In the genomic region with DNA sequence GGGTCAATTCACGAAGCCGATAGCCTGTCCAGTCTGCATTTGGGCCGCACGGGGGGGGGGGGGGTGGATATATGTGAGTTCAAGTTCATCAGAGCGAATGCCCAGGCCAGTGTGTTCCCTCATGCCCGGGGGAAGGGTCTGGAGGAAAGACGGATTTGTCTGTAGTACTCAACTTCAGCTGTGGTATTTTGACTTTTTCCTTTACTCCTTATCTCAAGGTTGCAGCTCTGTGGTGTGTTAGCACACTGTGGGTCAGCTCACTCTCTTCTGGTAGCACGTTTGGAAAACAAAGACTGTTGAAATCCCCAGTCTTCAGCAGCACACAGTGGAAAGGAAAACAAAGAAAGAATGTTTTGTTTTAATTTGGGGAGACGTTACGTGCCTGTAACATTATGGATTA, we compare ENCODE assay signal across 21 mouse cellular contexts. TPM values are rescaled to one million over a fixed set of nuclear protein-coding genes. Genes with fewer than 3 reads are reported as not detected.
DNase-seq lines count a peak whose midpoint lies in the region; ATAC-seq and TF ChIP-seq lines count a peak whose summit lies in the region.
"Had no signal": no experiment of that assay in that cellular context is flagged by ENCODE, and none has a peak within 500 bp of the region (broad histone marks: within the 10 kb centered on the region; RNA-seq: fewer than 3 reads in every experiment).

No protein-coding gene starts in this region.

- H3K27me3 ChIP-seq in heart, embryonic 16.5 days (ENCODE audit: control insufficient read depth, insufficient read depth, low read length) = no peaks in the 10 kb centered on the region
- H3K27me3 ChIP-seq in liver, embryonic 15.5 days = no peaks in the 10 kb centered on the region
- H3K27me3 ChIP-seq in kidney, embryonic 16.5 days (ENCODE audit: insufficient read depth, low read length) = no peaks in the 10 kb centered on the region
- H3K27me3 ChIP-seq: CH12.LX; forebrain, embryonic 15.5 days; limb, embryonic 15.5 days had no signal

- 0 out of 2 replicates have a peak, but pooled peaks cover 2% of the 10 kb centered on the region for H3K9me3 ChIP-seq in heart, embryonic 16.5 days (replicated peaks; ENCODE audit: control insufficient read depth, low read length)
- H3K9me3 ChIP-seq in liver, embryonic 15.5 days (replicated peaks) = no peaks in the 10 kb centered on the region
- no peaks in the 10 kb centered on the region for H3K9me3 ChIP-seq in kidney, embryonic 16.5 days (ENCODE audit: low read length)
- H3K9me3 ChIP-seq: forebrain, embryonic 15.5 days; hindbrain, embryonic 10.5 days; limb, embryonic 15.5 days; midbrain, embryonic 10.5 days had no signal

- H3K4me1 ChIP-seq in heart, embryonic 16.5 days (ENCODE audit: control insufficient read depth, insufficient read depth, low read length) = peaks cover 7% of the 10 kb centered on the region; the same call in 1 of the 2 replicates
- peaks cover 19% of the 10 kb centered on the region for H3K4me1 ChIP-seq in liver, embryonic 15.5 days (replicated peaks)
- H3K4me1 ChIP-seq in kidney, embryonic 16.5 days (ENCODE audit: insufficient read depth, low read length) = peaks cover 14% of the 10 kb centered on the region
- H3K4me1 ChIP-seq: forebrain, embryonic 15.5 days; hindbrain, embryonic 10.5 days; midbrain, embryonic 10.5 days had no signal

- H3K27ac ChIP-seq in gastrocnemius, adult 2 months = peak overlapping the region; percentile 67; the same call in 1 of the 2 replicates
- peak overlapping the region; percentile 41 for H3K27ac ChIP-seq in heart, embryonic 16.5 days (ENCODE audit: low read length)
- no peak overlapping the region for H3K27ac ChIP-seq in liver, embryonic 15.5 days (replicated peaks)
- no peak overlapping the region for H3K27ac ChIP-seq in kidney, embryonic 16.5 days (ENCODE audit: low read length)
- H3K27ac ChIP-seq: forebrain, embryonic 15.5 days; hindbrain, embryonic 10.5 days; limb, embryonic 15.5 days; midbrain, embryonic 10.5 days had no signal

- no peak overlapping the region for H3K9ac ChIP-seq in heart, embryonic 16.5 days (ENCODE audit: low read length)
- no peak overlapping the region for H3K9ac ChIP-seq in liver, embryonic 15.5 days
- H3K9ac ChIP-seq in kidney, embryonic 16.5 days (replicated peaks; ENCODE audit: low read length) = no peak overlapping the region
- H3K9ac ChIP-seq: forebrain, embryonic 15.5 days; limb, embryonic 15.5 days had no signal

- ATAC-seq in heart, embryonic 16.5 days (replicated peaks; ENCODE audit: extremely low read depth, insufficient read depth, low FRiP score) = 0 out of 2 replicates have a peak, but pooled peaks have one; percentile 43
- 0 out of 2 replicates have a peak, but pooled peaks have one; percentile 47 for ATAC-seq in liver, embryonic 15.5 days (ENCODE audit: insufficient read depth)
- no peak for ATAC-seq in kidney, embryonic 16.5 days (ENCODE audit: low FRiP score, low TSS enrichment)
- ATAC-seq: forebrain, embryonic 15.5 days had no signal

- intact Hi-C loops in gastrocnemius, adult 2 months (cut with DNase I) = no loop called here

- no peak for TF ChIP-seq CTCF in gastrocnemius, adult 2 months (IDR thresholded peaks at IDR 0.05)

- DNase-seq in gastrocnemius, adult 2 months = no peak
- DNase-seq in gastrocnemius, adult 8-10 months (ENCODE audit: low spot score in 2 of 2) = no peak
- no peak for DNase-seq in heart, adult 9 months (ENCODE audit: low spot score in 2 of 2)
- peak; percentile 88 for DNase-seq in 416B (ENCODE audit: low read depth)
- DNase-seq in adrenal gland, postnatal 4 days (ENCODE audit: low spot score in 2 of 2) = no peak
- DNase-seq: adrenal gland, adult 2 months; cerebellum, adult 11 months; kidney, adult 9 months; right cerebral cortex, adult 18-20 months had no signal

- H3K4me3 ChIP-seq in gastrocnemius, adult 2 months = no peak overlapping the region
- H3K4me3 ChIP-seq in heart, embryonic 16.5 days (ENCODE audit: low read length) = no peak overlapping the region
- no peak overlapping the region for H3K4me3 ChIP-seq in liver, embryonic 15.5 days (replicated peaks)
- no peak overlapping the region for H3K4me3 ChIP-seq in kidney, embryonic 16.5 days (ENCODE audit: low read length)
- H3K4me3 ChIP-seq: forebrain, embryonic 15.5 days; hindbrain, embryonic 10.5 days; limb, embryonic 15.5 days; midbrain, embryonic 10.5 days had no signal

- H3K4me2 ChIP-seq in heart, embryonic 16.5 days (ENCODE audit: low read depth, low read length) = no peak overlapping the region
- H3K4me2 ChIP-seq in liver, embryonic 15.5 days = no peak overlapping the region
- H3K4me2 ChIP-seq in kidney, embryonic 16.5 days (replicated peaks; ENCODE audit: low read depth, low read length) = no peak overlapping the region
- H3K4me2 ChIP-seq: forebrain, embryonic 15.5 days; limb, embryonic 15.5 days had no signal

- H3K36me3 ChIP-seq in heart, embryonic 16.5 days (ENCODE audit: control insufficient read depth, insufficient read depth) = no peaks in the 10 kb centered on the region
- no peaks in the 10 kb centered on the region for H3K36me3 ChIP-seq in liver, embryonic 15.5 days (replicated peaks)
- H3K36me3 ChIP-seq in kidney, embryonic 16.5 days (ENCODE audit: insufficient read depth, low read length) = no peaks in the 10 kb centered on the region
- H3K36me3 ChIP-seq: forebrain, embryonic 15.5 days; hindbrain, embryonic 10.5 days; limb, embryonic 15.5 days; midbrain, embryonic 10.5 days had no signal

- WGBS in heart, embryonic 16.5 days = 58% methylated on average over 10 of the region's 10 CpGs
- 36% methylated on average over 10 of the region's 10 CpGs for WGBS in liver, embryonic 15.5 days (ENCODE audit: insufficient replicate concordance)
- 70% methylated on average over 10 of the region's 10 CpGs for WGBS in kidney, embryonic 16.5 days

RNA-seq across cellular contexts. Expression of a gene that starts 2.0 kb away (rescaled TPM):
- not detected for total RNA-seq in gastrocnemius, adult 2 months (2021)
- total RNA-seq in gastrocnemius, adult 8-10 months (2022) = not detected
- 0.72 TPM in 1 of 2 replicates, not detected in the other for polyA plus RNA-seq in heart, embryonic 16.5 days (2015; fragmentation: Nextera tagmentation; extraction: Ambion mirVana)
- polyA plus RNA-seq in liver, embryonic 15.5 days (2015; fragmentation: Nextera tagmentation; extraction: Ambion mirVana) = not detected in 2 replicates
- 0.24 and 0.35 TPM in 2 replicates for polyA plus RNA-seq in kidney, embryonic 16.5 days (2015; fragmentation: Nextera tagmentation; extraction: Ambion mirVana)
- not detected for total RNA-seq in adrenal gland, postnatal 4 days (2021)
- total RNA-seq: adrenal gland, adult 2 months; CH12.LX; left cerebral cortex, postnatal 25 days had no signal
- polyA plus RNA-seq: adrenal gland, adult 2 months; embryonic facial prominence, embryonic 11.5 days; forebrain, embryonic 15.5 days; hindbrain, embryonic 10.5 days; limb, embryonic 15.5 days; midbrain, embryonic 10.5 days; neural tube, embryonic 14.5 days; small intestine, adult 2 months had no signal

RNA-seq across cellular contexts. Expression of a gene that starts 40.3 kb away (rescaled TPM):
- total RNA-seq in gastrocnemius, adult 2 months (2021) = 1 to 10 TPM; 4.6 to 6.1 TPM
- total RNA-seq in gastrocnemius, adult 8-10 months (2022) = 1 to 10 TPM; 2.5 to 6.8 (median 3.7) TPM
- polyA plus RNA-seq in heart, embryonic 16.5 days (2015; fragmentation: Nextera tagmentation; extraction: Ambion mirVana) = 7.8 and 8.3 TPM in 2 replicates
- 4.7 and 5.6 TPM in 2 replicates for polyA plus RNA-seq in liver, embryonic 15.5 days (2015; fragmentation: Nextera tagmentation; extraction: Ambion mirVana)
- polyA plus RNA-seq in kidney, embryonic 16.5 days (2015; fragmentation: Nextera tagmentation; extraction: Ambion mirVana) = 6.0 and 9.0 TPM in 2 replicates
- 10 to 100 TPM; 11.9 to 13.7 TPM for total RNA-seq in adrenal gland, postnatal 4 days (2021)
- total RNA-seq: CH12.LX had no signal

Comparison
In these comparisons a context has a peak if more than half of its experiments do, and no peak if none do; other contexts are left out.
1. H3K27ac ChIP-seq: peak in gastrocnemius, adult 2 months (single experiment) and heart, embryonic 16.5 days (single experiment); none in liver, embryonic 15.5 days (single experiment) and kidney, embryonic 16.5 days (single experiment).